Mouse (Mus musculus): ENCODE data around the gene Kdm4b. TPM values are rescaled to one million over a fixed set of nuclear protein-coding genes. Genes with fewer than 3 reads are reported as not detected.
A peak's percentile ranks its signal among the peaks of the same experiment; 100 is the strongest.

Kdm4b gene
- polyA plus RNA-seq, 1 experiment from 2014 or later, result 28.0 TPM

GRCm38 (mm10) chr17:56427857-56428256 lies 102.0 kb downstream of the Kdm4b start:
- no peak for DNase-seq (ENCODE audit: low spot score)

- peak; percentile 84 for DNase-seq (ENCODE audit: low spot score)
Measured at GRCm38 (mm10) chr17:56431582-56431981, 105.7 kb downstream of the Kdm4b start.

DNA sequence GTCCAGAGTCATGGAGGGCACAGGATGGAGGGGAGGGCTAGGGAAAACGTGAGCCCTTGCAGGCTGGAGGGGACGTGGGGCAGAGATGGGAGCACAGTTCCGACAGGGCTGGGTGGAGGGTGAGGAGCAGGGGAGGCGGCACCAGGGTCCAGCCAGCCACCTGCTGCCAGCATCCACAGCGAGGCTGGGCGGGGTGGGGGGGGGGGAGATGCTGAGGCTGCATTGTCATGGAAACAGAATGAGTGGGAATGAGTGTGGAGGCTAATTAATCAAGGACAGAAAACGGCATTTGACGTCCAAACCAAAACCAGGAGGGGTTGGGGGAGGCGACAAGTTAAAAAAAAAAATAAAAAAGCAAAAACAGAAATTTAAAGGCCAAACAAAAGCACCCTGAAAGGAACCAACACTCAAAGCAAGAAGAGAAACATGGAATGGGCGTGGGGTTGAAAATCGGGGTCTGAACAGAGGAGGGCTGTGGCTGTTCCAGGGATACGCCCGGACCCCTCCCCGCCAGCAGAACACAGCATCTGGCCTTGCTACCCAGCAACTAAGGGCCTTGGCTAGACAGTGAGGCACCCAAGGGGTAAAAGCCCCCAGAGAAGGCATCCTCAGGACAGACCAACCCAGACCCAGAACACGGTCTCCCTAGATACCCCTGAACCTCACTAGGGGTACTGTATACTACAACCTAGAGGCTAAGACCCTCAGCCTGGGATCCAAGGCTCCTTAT lies 114.0 kb downstream of the Kdm4b start:
- no peak for DNase-seq (ENCODE audit: low spot score)

DNA sequence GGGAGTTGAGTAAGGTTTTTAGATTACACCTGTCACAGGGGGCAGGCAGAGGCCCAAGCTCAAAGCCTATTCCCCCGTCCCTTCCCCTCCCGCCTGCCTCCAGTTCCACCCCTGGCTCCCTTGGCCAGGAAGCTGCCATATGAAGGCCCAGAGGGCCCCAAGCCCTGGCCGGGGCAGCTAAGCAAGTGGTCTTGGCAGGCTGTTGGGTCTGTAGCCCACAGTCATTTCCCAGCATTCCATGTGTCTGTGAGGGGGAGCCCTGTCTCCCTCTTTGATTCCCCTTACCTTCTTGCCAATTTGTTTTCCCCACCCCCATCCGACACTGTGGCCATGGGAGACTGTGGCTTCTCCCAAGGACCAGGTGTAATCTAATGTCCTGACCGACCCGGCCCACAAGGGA lies 116.5 kb downstream of the Kdm4b start:
- no peak for DNase-seq (ENCODE audit: low spot score)

GRCm38 (mm10) chr17:56443341-56443795 lies 117.5 kb downstream of the Kdm4b start:
- DNase-seq (ENCODE audit: low spot score), result peak; percentile 90

- peak; percentile 70 for DNase-seq (ENCODE audit: low spot score)
Measured at GRCm38 (mm10) chr17:56444771-56445170, 118.9 kb downstream of the Kdm4b start.

- peak; percentile 84 for DNase-seq (ENCODE audit: low spot score)
Measured at GRCm38 (mm10) chr17:56445397-56445796, 119.5 kb downstream of the Kdm4b start.

GRCm38 (mm10) chr17:56447716-56448115 lies 121.9 kb downstream of the Kdm4b start:
- DNase-seq (ENCODE audit: low spot score), result no peak

Small RNAs within 50 kb of the gene (microRNA-seq; reads per million reads assigned to microRNA genes)
- gene Mir6977 (ENCODE audit: borderline number of aligned reads), result not detected

Other genes with a start within 250 kb of the Kdm4b start
- 80.0 and 81.8 TPM in 2 replicates for gene Hdgfl2, start 246.4 kb upstream of the Kdm4b start, polyA plus RNA-seq (2015; fragmentation: Nextera tagmentation; extraction: Ambion mirVana)
- gene Plin4, start 216.3 kb upstream of the Kdm4b start, polyA plus RNA-seq (2015; fragmentation: Nextera tagmentation; extraction: Ambion mirVana), result 0.08 and 0.09 TPM in 2 replicates
- gene Plin5, start 208.5 kb upstream of the Kdm4b start, polyA plus RNA-seq (2015; fragmentation: Nextera tagmentation; extraction: Ambion mirVana), result 0.10 and 0.44 TPM in 2 replicates
- gene Lrg1, start 204.1 kb upstream of the Kdm4b start, polyA plus RNA-seq (2015; fragmentation: Nextera tagmentation; extraction: Ambion mirVana), result 2.7 and 3.1 TPM in 2 replicates
- gene Sema6b, start 185.7 kb upstream of the Kdm4b start, polyA plus RNA-seq (2015; fragmentation: Nextera tagmentation; extraction: Ambion mirVana), result 1.0 TPM in 2 replicates
- 19.5 and 20.9 TPM in 2 replicates for gene Tnfaip8l1, start 163.6 kb upstream of the Kdm4b start, polyA plus RNA-seq (2015; fragmentation: Nextera tagmentation; extraction: Ambion mirVana)
- gene Mydgf, start 142.1 kb upstream of the Kdm4b start, polyA plus RNA-seq (2015; fragmentation: Nextera tagmentation; extraction: Ambion mirVana), result 58.6 and 59.2 TPM in 2 replicates
- gene Dpp9, start 107.2 kb upstream of the Kdm4b start, polyA plus RNA-seq (2015; fragmentation: Nextera tagmentation; extraction: Ambion mirVana), result 30.5 and 32.7 TPM in 2 replicates
- gene Fem1a, start 69.3 kb upstream of the Kdm4b start, polyA plus RNA-seq (2015; fragmentation: Nextera tagmentation; extraction: Ambion mirVana), result 11.1 and 12.9 TPM in 2 replicates
- 2.5 and 3.0 TPM in 2 replicates for gene Ticam1, start 49.3 kb upstream of the Kdm4b start, polyA plus RNA-seq (2015; fragmentation: Nextera tagmentation; extraction: Ambion mirVana)
- 59.5 TPM in 2 replicates for gene Plin3, start 33.2 kb upstream of the Kdm4b start, polyA plus RNA-seq (2015; fragmentation: Nextera tagmentation; extraction: Ambion mirVana)
- gene Arrdc5, start 25.8 kb upstream of the Kdm4b start, polyA plus RNA-seq (2015; fragmentation: Nextera tagmentation; extraction: Ambion mirVana), result 0.84 and 1.8 TPM in 2 replicates
- gene Uhrf1, start 22.7 kb upstream of the Kdm4b start, polyA plus RNA-seq (2015; fragmentation: Nextera tagmentation; extraction: Ambion mirVana), result 234 and 264 TPM in 2 replicates
- gene Ptprs, start 150.4 kb downstream of the Kdm4b start, polyA plus RNA-seq (2015; fragmentation: Nextera tagmentation; extraction: Ambion mirVana), result 24.2 and 29.9 TPM in 2 replicates
- not detected in 2 replicates for gene Znrf4, start 186.4 kb downstream of the Kdm4b start, polyA plus RNA-seq (2015; fragmentation: Nextera tagmentation; extraction: Ambion mirVana)
- 0.98 and 1.7 TPM in 2 replicates for gene Gm20219, start 228.3 kb downstream of the Kdm4b start, polyA plus RNA-seq (2015; fragmentation: Nextera tagmentation; extraction: Ambion mirVana)

Data from thymus, postnatal 0 days (tissue).